Mouse (Mus musculus): Measurements from ENCODE around the gene Ggt6.

Ggt6 gene

GRCm38 (mm10) chr11:72473540-72473939, 38.2 kb downstream of the Ggt6 start:
- no peak for DNase-seq (ENCODE audit: extremely low spot score, low spot score)

GRCm38 (mm10) chr11:72474926-72475325, 39.6 kb downstream of the Ggt6 start:
- no peak for DNase-seq (ENCODE audit: extremely low spot score, low spot score)

- no peak for DNase-seq (ENCODE audit: extremely low spot score, low spot score)
Observed at GRCm38 (mm10) chr11:72475408-72475807, 40.1 kb downstream of the Ggt6 start.

DNA sequence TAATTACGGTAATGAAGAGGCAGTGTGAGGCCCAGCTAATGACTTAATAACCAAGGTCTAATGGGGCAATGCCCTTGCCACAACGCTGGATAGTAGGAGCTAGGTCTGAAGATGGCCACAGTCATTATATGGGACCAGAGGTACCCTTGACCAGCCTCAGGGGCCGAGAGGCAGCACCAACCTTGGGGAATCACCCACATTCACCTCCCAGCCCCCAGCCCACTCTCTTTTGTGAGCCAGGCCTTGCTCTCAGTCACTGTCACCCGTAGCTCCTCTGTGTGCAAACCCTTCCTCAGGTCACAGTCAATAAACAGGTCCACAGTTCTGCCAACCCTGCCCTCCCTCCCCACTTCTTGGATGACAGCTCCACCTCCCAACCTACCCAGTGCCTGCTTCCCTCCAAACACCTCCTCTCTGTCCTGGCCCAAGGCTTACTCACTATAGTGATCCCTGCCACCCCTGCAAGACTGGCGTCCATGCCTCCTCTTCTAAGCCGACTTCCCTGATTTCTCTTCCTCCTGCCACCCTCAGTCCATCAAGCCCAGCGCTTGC, 40.8 kb downstream of the Ggt6 start:
- DNase-seq (ENCODE audit: extremely low spot score, low spot score) = no peak

GRCm38 (mm10) chr11:72477182-72477581, 41.9 kb downstream of the Ggt6 start:
- no peak for DNase-seq (ENCODE audit: extremely low spot score, low spot score)

DNA sequence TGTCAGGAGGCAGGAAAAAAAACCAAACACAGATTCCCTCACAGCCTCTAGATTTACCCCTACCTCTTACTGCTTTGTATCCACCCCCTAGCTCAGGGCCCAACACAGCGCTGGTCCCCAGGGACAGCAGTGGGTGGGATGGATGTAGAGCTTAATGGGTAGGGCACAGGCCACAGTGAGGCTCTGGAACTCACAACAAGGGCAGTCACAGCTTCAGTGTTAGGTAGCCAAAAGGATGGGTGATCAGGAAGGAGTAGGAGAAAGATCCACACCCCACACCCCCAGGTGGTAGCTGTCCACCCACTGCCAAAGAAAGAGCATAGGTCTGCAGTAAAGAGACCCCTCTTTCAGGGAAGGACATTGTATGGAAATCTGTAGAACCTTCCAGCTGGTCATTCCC, 42.3 kb downstream of the Ggt6 start:
- DNase-seq (ENCODE audit: extremely low spot score, low spot score) = no peak

GRCm38 (mm10) chr11:72478228-72478627, 42.9 kb downstream of the Ggt6 start:
- no peak for DNase-seq (ENCODE audit: extremely low spot score, low spot score)

GRCm38 (mm10) chr11:72479499-72479898, 44.2 kb downstream of the Ggt6 start:
- DNase-seq (ENCODE audit: extremely low spot score, low spot score) = no peak

GRCm38 (mm10) chr11:72481313-72481712, 46.0 kb downstream of the Ggt6 start:
- no peak for DNase-seq (ENCODE audit: extremely low spot score, low spot score)

DNA sequence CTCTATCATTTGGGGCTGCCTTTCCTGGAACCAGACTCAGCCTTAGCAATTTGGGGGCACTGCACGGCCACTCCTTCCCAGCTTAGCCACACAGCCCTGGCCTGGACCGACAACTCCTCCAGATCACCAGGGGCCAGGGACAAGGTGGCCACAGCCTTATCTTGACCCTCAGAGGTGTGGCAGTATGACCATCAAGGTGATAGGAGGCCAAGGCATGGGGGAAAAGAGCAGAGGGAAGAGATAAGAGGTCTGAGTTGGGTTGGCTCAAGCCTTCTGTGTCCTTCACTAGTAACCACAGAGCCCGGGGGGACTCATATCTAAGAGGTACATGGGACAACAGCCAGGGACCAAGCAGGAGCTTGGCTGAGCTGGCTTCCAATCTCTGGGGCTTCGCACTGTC, 46.6 kb downstream of the Ggt6 start:
- DNase-seq (ENCODE audit: extremely low spot score, low spot score) = no peak

DNA sequence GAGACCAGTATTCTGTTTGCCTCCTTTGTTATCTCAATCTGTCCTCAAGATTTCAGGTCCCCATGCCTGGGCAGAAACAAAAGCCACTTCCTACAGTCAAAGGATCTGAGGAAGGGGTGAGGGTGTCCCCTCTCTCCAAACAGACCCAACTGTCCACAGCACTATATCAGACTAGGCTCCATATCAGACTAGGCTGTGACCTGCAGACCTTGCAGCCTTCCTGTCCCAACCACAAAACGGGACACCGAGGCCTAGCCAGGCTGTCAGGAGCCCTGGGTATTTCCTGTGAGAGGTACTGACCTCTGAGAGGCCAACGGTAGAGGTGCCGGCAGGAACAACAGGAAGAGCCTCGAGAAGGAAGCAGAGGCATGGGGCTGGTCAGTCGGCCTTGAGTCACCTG, 49.2 kb downstream of the Ggt6 start:
- no peak for DNase-seq (ENCODE audit: extremely low spot score, low spot score)

DNA sequence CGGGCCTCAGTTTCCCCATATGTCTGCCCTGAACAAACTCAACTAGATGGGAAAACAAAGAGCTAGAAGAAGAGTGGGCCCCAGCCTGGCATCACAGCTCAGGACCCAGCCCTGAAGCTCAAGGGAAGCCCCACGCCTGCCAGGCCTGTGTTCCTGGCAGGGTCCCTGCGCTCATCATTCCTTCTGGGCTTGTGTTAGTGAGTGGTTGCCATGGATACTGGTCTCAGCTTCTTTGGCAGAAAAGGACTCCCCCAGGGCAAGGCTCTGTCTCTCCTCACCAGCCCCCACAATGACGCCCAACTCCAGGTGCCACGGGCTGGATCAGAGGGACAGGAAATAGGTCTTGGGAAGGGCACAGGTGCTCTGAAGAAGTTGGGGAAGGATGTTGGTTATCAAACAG, 49.8 kb downstream of the Ggt6 start:
- DNase-seq (ENCODE audit: extremely low spot score, low spot score) = no peak

DNA sequence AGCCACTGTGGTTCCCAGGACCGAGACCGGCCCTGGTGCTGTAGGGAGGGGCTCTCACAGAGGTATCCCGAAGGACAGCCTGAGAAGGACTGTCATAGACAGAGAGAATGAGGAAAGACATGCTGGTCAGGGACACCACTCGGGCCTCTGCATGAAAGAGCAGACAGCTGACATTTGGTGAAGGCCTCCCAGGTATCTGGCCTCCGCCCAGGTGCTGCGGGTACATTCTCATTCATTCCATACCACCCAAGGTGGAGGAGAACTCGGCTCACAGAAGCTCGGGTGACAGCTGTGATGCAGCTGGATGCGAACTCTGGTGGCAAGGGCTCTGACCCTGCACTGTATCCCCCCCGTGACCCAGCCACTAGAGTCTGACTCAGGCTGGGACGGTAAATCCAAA, 50.6 kb downstream of the Ggt6 start:
- no peak for DNase-seq (ENCODE audit: extremely low spot score, low spot score)

DNA sequence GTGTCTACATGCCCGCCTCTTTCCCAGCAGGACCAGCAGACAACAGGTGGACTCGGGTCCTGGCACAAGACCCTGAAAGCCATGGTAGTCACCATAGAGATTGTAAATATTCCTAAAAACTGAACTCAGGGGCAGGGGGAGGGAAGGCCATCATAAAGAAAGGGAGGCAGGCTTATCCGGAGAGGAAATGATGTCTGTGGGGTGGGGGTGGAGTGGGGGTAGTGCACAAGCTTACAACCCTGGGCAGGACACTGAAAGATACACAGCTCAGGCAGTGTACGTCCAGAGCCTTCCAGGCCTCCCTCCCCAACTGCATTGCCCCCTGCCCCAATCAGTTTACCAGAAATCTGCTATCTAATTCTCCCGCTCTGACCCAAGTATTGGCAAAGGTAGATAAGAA, 51.8 kb downstream of the Ggt6 start:
- no peak for DNase-seq (ENCODE audit: extremely low spot score, low spot score)

DNA sequence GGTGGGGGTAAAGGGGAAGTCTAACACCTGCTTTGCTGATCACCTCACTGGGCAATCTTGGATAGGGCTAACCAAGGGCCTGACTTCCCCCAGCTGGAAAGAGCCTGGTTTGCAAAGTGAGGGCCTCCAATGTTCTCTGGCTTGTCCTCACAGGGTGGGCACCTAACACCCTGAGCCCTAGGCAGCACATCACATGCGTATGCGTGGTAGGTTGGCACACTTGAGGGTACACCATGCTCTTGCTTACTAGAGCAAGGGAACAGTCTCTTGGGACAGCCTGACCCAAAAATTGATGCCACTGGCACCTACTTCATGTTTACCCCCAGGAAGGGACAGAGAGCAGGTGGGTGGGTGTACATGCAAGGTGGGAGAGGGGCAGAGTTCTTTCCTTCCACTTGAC, 52.4 kb downstream of the Ggt6 start:
- DNase-seq (ENCODE audit: extremely low spot score, low spot score) = no peak

All from neural tube, embryonic 10.5 days (tissue).